Mouse (Mus musculus): ENCODE results near the gene Snta1.

- no peak for TF ChIP-seq CTCF (IDR thresholded peaks at IDR 0.05; ENCODE audit: insufficient read depth, low read depth, low read length)
- no peak for TF ChIP-seq POLR2A (IDR thresholded peaks at IDR 0.05; ENCODE audit: insufficient read depth, low read depth, low read length)
These were observed 9.2 kb upstream of the Snta1 start for GRCm38 (mm10) chr2:154417107-154417506.

Data from olfactory bulb, adult 2 months (tissue).